Mouse (Mus musculus): ENCODE data around the gene Ralgps1. TPM values are rescaled to one million over a fixed set of nuclear protein-coding genes. Genes with fewer than 3 reads are reported as not detected.
"Not testable (repeated sequence)": the region's sequence is repeated elsewhere in the genome, so short reads cannot be mapped to it uniquely, and the experiment has no call there.

Gene Ralgps1
- polyA plus RNA-seq, 1 experiment from 2014 or later: 5.2 TPM

GRCm38 (mm10) chr2:33130526-33131483, 240.5 kb downstream of the Ralgps1 start:
- Histone ChIP-seq H3K9me3 (ENCODE audit: control insufficient read depth, low read length) (no peaks in the 10 kb centered on the region), H3K27me3 (ENCODE audit: control insufficient read depth, insufficient read depth, low read depth, low read length) (peaks cover 5% of the 10 kb centered on the region; the same call in 1 of the 2 replicates), H3K4me3 (ENCODE audit: low read length) (peak overlapping the region; percentile 78), H3K4me2 (ENCODE audit: low read depth, low read length) (peak overlapping the region; percentile 99), H3K9ac (ENCODE audit: low read length) (peak overlapping the region; percentile 76), H3K27ac (ENCODE audit: low read length) (peak overlapping the region; percentile 73), H3K36me3 (ENCODE audit: control insufficient read depth, insufficient read depth, low read length) (no peaks in the 10 kb centered on the region), H3K4me1 (replicated peaks; ENCODE audit: control insufficient read depth, insufficient read depth, low read length) (peaks cover 5% of the 10 kb centered on the region)
- under 1% methylated on average over 53 of the region's 55 CpGs for WGBS
- peak; percentile 93 for ATAC-seq (ENCODE audit: low read depth)

GRCm38 (mm10) chr2:33130141-33130525, 241.2 kb downstream of the Ralgps1 start:
- ATAC-seq (ENCODE audit: low read depth): peak; percentile 23
- WGBS: 0% methylated on average over 33 of the region's 33 CpGs
- H3K4me1 ChIP-seq (replicated peaks; ENCODE audit: control insufficient read depth, insufficient read depth, low read length): peaks cover 5% of the 10 kb centered on the region
- H3K36me3 ChIP-seq (ENCODE audit: control insufficient read depth, insufficient read depth, low read length): no peaks in the 10 kb centered on the region
- H3K4me2 ChIP-seq (ENCODE audit: low read depth, low read length): peak overlapping the region; percentile 99
- peaks cover 5% of the 10 kb centered on the region; the same call in 1 of the 2 replicates for H3K27me3 ChIP-seq (ENCODE audit: control insufficient read depth, insufficient read depth, low read depth, low read length)
- H3K9me3 ChIP-seq (ENCODE audit: control insufficient read depth, low read length): no peaks in the 10 kb centered on the region
- peak overlapping the region; percentile 76 for H3K9ac ChIP-seq (ENCODE audit: low read length)
- H3K4me3 ChIP-seq (ENCODE audit: low read length): peak overlapping the region; percentile 78
- H3K27ac ChIP-seq (ENCODE audit: low read length): peak overlapping the region; percentile 61

- Histone ChIP-seq H3K9ac (ENCODE audit: low read length) (peak overlapping the region; percentile 76), H3K36me3 (ENCODE audit: control insufficient read depth, insufficient read depth, low read length) (no peaks in the 10 kb centered on the region), H3K4me1 (replicated peaks; ENCODE audit: control insufficient read depth, insufficient read depth, low read length) (peaks cover 5% of the 10 kb centered on the region), H3K4me3 (ENCODE audit: low read length) (peak overlapping the region; percentile 78), H3K4me2 (ENCODE audit: low read depth, low read length) (peak overlapping the region; percentile 99), H3K27ac (ENCODE audit: low read length) (no peak overlapping the region), H3K9me3 (ENCODE audit: control insufficient read depth, low read length) (no peaks in the 10 kb centered on the region), H3K27me3 (ENCODE audit: control insufficient read depth, insufficient read depth, low read depth, low read length) (peaks cover 5% of the 10 kb centered on the region; the same call in 1 of the 2 replicates)
- WGBS: 3% methylated on average over 10 of the region's 10 CpGs
- ATAC-seq (ENCODE audit: low read depth): no peak
Observed at GRCm38 (mm10) chr2:33129696-33130095, 241.6 kb downstream of the Ralgps1 start.

GRCm38 (mm10) chr2:33129005-33129404, 242.3 kb downstream of the Ralgps1 start:
- Histone ChIP-seq H3K27ac (ENCODE audit: low read length) (no peak overlapping the region), H3K36me3 (ENCODE audit: control insufficient read depth, insufficient read depth, low read length) (no peaks in the 10 kb centered on the region), H3K4me2 (ENCODE audit: low read depth, low read length) (no peak overlapping the region), H3K4me3 (ENCODE audit: low read length) (no peak overlapping the region), H3K27me3 (ENCODE audit: control insufficient read depth, insufficient read depth, low read depth, low read length) (peaks cover 5% of the 10 kb centered on the region; the same call in 1 of the 2 replicates), H3K9me3 (ENCODE audit: control insufficient read depth, low read length) (no peaks in the 10 kb centered on the region), H3K4me1 (replicated peaks; ENCODE audit: control insufficient read depth, insufficient read depth, low read length) (peaks cover 5% of the 10 kb centered on the region), H3K9ac (ENCODE audit: low read length) (no peak overlapping the region)
- 60% methylated on average over 2 of the region's 2 CpGs for WGBS
- ATAC-seq (ENCODE audit: low read depth): no peak

GRCm38 (mm10) chr2:33127271-33127670, 244.0 kb downstream of the Ralgps1 start:
- H3K9ac ChIP-seq (ENCODE audit: low read length): no peak overlapping the region
- ATAC-seq (ENCODE audit: low read depth): no peak
- 39% methylated on average over 2 of the region's 2 CpGs for WGBS

GRCm38 (mm10) chr2:33122856-33123255, 248.4 kb downstream of the Ralgps1 start:
- no peaks in the 10 kb centered on the region for H3K36me3 ChIP-seq (ENCODE audit: control insufficient read depth, insufficient read depth, low read length)
- no peaks in the 10 kb centered on the region for H3K4me1 ChIP-seq (replicated peaks; ENCODE audit: control insufficient read depth, insufficient read depth, low read length)
- no peaks in the 10 kb centered on the region for H3K27me3 ChIP-seq (ENCODE audit: control insufficient read depth, insufficient read depth, low read depth, low read length)
- no peak for ATAC-seq (ENCODE audit: low read depth)
- H3K9ac ChIP-seq (ENCODE audit: low read length): no peak overlapping the region
- H3K4me2 ChIP-seq (ENCODE audit: low read depth, low read length): no peak overlapping the region
- H3K4me3 ChIP-seq (ENCODE audit: low read length): no peak overlapping the region
- 68% methylated on average over 6 of the region's 6 CpGs for WGBS
- no peak overlapping the region for H3K27ac ChIP-seq (ENCODE audit: low read length)
- no peaks in the 10 kb centered on the region for H3K9me3 ChIP-seq (ENCODE audit: control insufficient read depth, low read length)

More at GRCm38 (mm10) chr2:33127271-33127670, 244.0 kb downstream of the Ralgps1 start:
- H3K27ac ChIP-seq (ENCODE audit: low read length): no peak overlapping the region
- H3K36me3 ChIP-seq (ENCODE audit: control insufficient read depth, insufficient read depth, low read length): no peaks in the 10 kb centered on the region
- no peak overlapping the region for H3K4me2 ChIP-seq (ENCODE audit: low read depth, low read length)
- peaks cover 5% of the 10 kb centered on the region for H3K4me1 ChIP-seq (replicated peaks; ENCODE audit: control insufficient read depth, insufficient read depth, low read length)
- no peak overlapping the region for H3K4me3 ChIP-seq (ENCODE audit: low read length)
- no peaks in the 10 kb centered on the region for H3K9me3 ChIP-seq (ENCODE audit: control insufficient read depth, low read length)
- H3K27me3 ChIP-seq (ENCODE audit: control insufficient read depth, insufficient read depth, low read depth, low read length): no peaks in the 10 kb centered on the region; the same call in 1 of the 2 replicates

GRCm38 (mm10) chr2:33100536-33100935, 270.8 kb downstream of the Ralgps1 start:
- no peak overlapping the region for H3K4me3 ChIP-seq (ENCODE audit: low read length)
- no peaks in the 10 kb centered on the region for H3K36me3 ChIP-seq (ENCODE audit: control insufficient read depth, insufficient read depth, low read length)
- no peak for ATAC-seq (ENCODE audit: low read depth)
- no peak overlapping the region for H3K27ac ChIP-seq (ENCODE audit: low read length)
- H3K4me1 ChIP-seq (replicated peaks; ENCODE audit: control insufficient read depth, insufficient read depth, low read length): peaks cover 3% of the 10 kb centered on the region; the same call in 1 of the 2 replicates
- no peaks in the 10 kb centered on the region for H3K9me3 ChIP-seq (ENCODE audit: control insufficient read depth, low read length)
- H3K9ac ChIP-seq (ENCODE audit: low read length): no peak overlapping the region
- no peaks in the 10 kb centered on the region for H3K27me3 ChIP-seq (ENCODE audit: control insufficient read depth, insufficient read depth, low read depth, low read length)
- no peak overlapping the region for H3K4me2 ChIP-seq (ENCODE audit: low read depth, low read length)
- WGBS: 83% methylated on average over 8 of the region's 8 CpGs

GRCm38 (mm10) chr2:33097326-33097725, 274.0 kb downstream of the Ralgps1 start:
- H3K27ac ChIP-seq (ENCODE audit: low read length); H3K27me3 ChIP-seq (ENCODE audit: control insufficient read depth, insufficient read depth, low read depth, low read length); ATAC-seq (ENCODE audit: low read depth); H3K4me2 ChIP-seq (ENCODE audit: low read depth, low read length); H3K9ac ChIP-seq (ENCODE audit: low read length); H3K4me1 ChIP-seq (replicated peaks; ENCODE audit: control insufficient read depth, insufficient read depth, low read length); H3K9me3 ChIP-seq (ENCODE audit: control insufficient read depth, low read length); H3K36me3 ChIP-seq (ENCODE audit: control insufficient read depth, insufficient read depth, low read length); H3K4me3 ChIP-seq (ENCODE audit: low read length): not testable (repeated sequence)
- 85% methylated on average over 12 of the region's 12 CpGs for WGBS

- no peak for ATAC-seq (ENCODE audit: low read depth)
Observed at GRCm38 (mm10) chr2:33095221-33095671, 276.0 kb downstream of the Ralgps1 start.

More at GRCm38 (mm10) chr2:33095221-33095671, 276.0 kb downstream of the Ralgps1 start:
- Histone ChIP-seq H3K4me2 (ENCODE audit: low read depth, low read length) (no peak overlapping the region), H3K27ac (ENCODE audit: low read length) (no peak overlapping the region), H3K4me1 (replicated peaks; ENCODE audit: control insufficient read depth, insufficient read depth, low read length) (peaks cover 7% of the 10 kb centered on the region; the same call in 1 of the 2 replicates), H3K9me3 (ENCODE audit: control insufficient read depth, low read length) (no peaks in the 10 kb centered on the region), H3K4me3 (ENCODE audit: low read length) (no peak overlapping the region), H3K9ac (ENCODE audit: low read length) (no peak overlapping the region), H3K27me3 (ENCODE audit: control insufficient read depth, insufficient read depth, low read depth, low read length) (no peaks in the 10 kb centered on the region), H3K36me3 (ENCODE audit: control insufficient read depth, insufficient read depth, low read length) (no peaks in the 10 kb centered on the region)
- 54% methylated on average over 10 of the region's 10 CpGs for WGBS
